Mouse (Mus musculus) hindbrain, embryonic 12.5 days (tissue): ENCODE measurements around the gene C9orf72. TPM values are rescaled to one million over a fixed set of nuclear protein-coding genes. Genes with fewer than 3 reads are reported as not detected.

Experiments used
- ATAC-seq: fragments of 200-750 bp; cut with Nextera tagmentation; 2 replicates; pipeline ENCODE4 v1.8.0; 2017; ENCODE audit warnings: moderate TSS enrichment; ENCODE audit not compliant: low FRiP score
- H3K27ac ChIP-seq: fragments of 300-500 bp; sonication (generic); 2 replicates; pipeline ENCODE4 v1.5.1; 2016; ENCODE audit warnings: mild to moderate bottlenecking
- H3K27me3 ChIP-seq: fragments of 300-500 bp; sonication (generic); 2 replicates; pipeline ENCODE4 v1.6.1; 2016; ENCODE audit warnings: mild to moderate bottlenecking
- H3K36me3 ChIP-seq: fragments of 300-500 bp; sonication (generic); 2 replicates; pipeline ENCODE4 v1.6.1; 2016; ENCODE audit warnings: mild to moderate bottlenecking
- H3K4me1 ChIP-seq: fragments of 300-500 bp; sonication (generic); 2 replicates; pipeline ENCODE4 v1.6.1; 2016
- H3K4me2 ChIP-seq: fragments of 300-500 bp; sonication (generic); replicated peaks from 2 replicates; pipeline ENCODE4 v1.6.1; 2016; ENCODE audit warnings: mild to moderate bottlenecking
- H3K4me3 ChIP-seq: fragments of 300-500 bp; sonication (generic); 2 replicates; pipeline ENCODE4 v1.5.1; 2016; ENCODE audit warnings: mild to moderate bottlenecking
- H3K9ac ChIP-seq: fragments of 300-500 bp; sonication (generic); 2 replicates; pipeline ENCODE4 v1.6.1; 2016; ENCODE audit warnings: mild to moderate bottlenecking, moderate library complexity
- H3K9me3 ChIP-seq: fragments of 300-500 bp; sonication (generic); replicated peaks from 2 replicates; pipeline ENCODE4 v1.6.1; 2016; ENCODE audit warnings: mild to moderate bottlenecking
- WGBS: fragments of 180-500 bp; shearing (Covaris S2); methylation state at CpG from one replicate; pipeline ENCODE4 v1.1.7; 2016; 5-methylcytosine and 5-hydroxymethylcytosine counted together
- polyA plus RNA-seq: library from polyadenylated mRNA; unstranded; fragments of >200 nt; fragmentation: Nextera tagmentation; extraction: Ambion mirVana; gene quantifications from 2 replicates; pipeline ENCODE4 v1.2.1, GENCODE M21; 2016

The C9orf72 gene
- polyA plus RNA-seq, 1 experiment from 2014 or later: 26.4 TPM

DNA sequence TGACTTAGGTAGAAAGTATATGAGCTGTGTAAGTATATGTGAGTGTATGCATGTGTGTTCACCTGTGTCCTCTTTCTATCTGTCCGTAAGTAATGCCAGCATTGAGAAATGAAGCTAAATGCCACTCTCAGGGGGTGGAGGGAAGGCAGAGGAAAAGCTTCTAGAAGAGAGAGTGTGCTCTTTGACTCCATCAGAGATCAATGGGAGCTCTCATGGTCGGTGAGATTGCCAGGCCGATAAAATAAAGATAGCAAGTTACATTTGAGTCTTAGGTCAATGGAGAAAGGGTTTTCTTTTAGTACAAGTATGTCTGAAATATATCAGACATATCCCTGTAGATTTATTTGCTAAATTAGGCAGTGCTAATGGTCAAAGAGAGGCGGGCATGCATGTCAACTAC is 77.6 kb downstream of the C9orf72 start:
- no peak overlapping the region for H3K27ac ChIP-seq
- no peak overlapping the region for H3K9ac ChIP-seq
- no peak overlapping the region for H3K4me2 ChIP-seq
- WGBS: 94% methylated on average over 4 of the region's 4 CpGs
- no peaks in the 10 kb centered on the region for H3K36me3 ChIP-seq
- H3K27me3 ChIP-seq: no peaks in the 10 kb centered on the region
- ATAC-seq: no peak
- H3K4me1 ChIP-seq: 0 out of 2 replicates have a peak, but pooled peaks cover 3% of the 10 kb centered on the region
- no peaks in the 10 kb centered on the region for H3K9me3 ChIP-seq
- H3K4me3 ChIP-seq: no peak overlapping the region

DNA sequence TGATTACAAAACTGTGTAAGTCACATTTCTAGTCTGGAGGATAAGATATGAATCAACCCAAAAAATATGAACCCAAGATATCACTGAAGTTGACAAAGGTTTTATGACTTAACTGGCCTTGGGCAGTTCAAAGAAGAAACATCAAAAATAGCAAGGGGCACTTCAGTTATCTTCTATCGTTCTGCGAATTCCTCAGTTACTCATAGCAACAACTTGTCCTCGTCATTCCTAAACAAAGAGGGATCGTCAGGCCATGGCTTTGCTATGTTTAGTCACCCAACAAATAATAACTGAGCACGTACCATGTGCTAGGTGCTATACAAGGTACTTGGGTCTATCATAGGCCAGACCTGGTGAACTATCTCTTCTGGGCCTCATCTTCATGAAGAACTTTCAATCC is 79.4 kb downstream of the C9orf72 start:
- WGBS: 94% methylated on average over 5 of the region's 5 CpGs

DNA sequence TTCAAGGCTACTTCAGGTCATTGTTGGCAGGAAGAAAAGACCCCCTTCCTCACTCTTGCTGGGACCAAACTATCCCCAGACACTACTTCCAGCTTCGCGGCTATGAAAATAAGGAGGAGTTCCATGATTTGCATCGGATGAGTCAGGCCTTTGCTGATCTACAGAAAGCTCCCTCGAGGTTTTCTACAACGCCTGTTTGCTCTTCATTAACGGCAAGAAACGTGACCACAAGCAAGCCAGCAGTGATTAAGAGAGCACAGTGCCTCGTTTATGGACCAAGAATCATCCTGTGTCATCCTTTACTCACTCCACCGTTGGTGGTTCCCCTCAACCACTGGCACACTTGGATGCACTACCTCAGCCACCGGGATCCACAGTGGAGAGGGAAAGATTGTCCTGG is 80.2 kb downstream of the C9orf72 start:
- Histone ChIP-seq H3K4me3 (no peak overlapping the region), H3K27me3 (no peaks in the 10 kb centered on the region), H3K9me3 (no peaks in the 10 kb centered on the region), H3K9ac (no peak overlapping the region), H3K27ac (no peak overlapping the region), H3K4me1 (0 out of 2 replicates have a peak, but pooled peaks cover 3% of the 10 kb centered on the region), H3K4me2 (no peak overlapping the region), H3K36me3 (no peaks in the 10 kb centered on the region)
- 85% methylated on average over 10 of the region's 10 CpGs for WGBS
- no peak for ATAC-seq

More for the DNA sequence above, 79.4 kb downstream of the C9orf72 start:
- Histone ChIP-seq H3K27ac (no peak overlapping the region), H3K9me3 (no peaks in the 10 kb centered on the region), H3K4me2 (no peak overlapping the region), H3K36me3 (no peaks in the 10 kb centered on the region), H3K4me1 (0 out of 2 replicates have a peak, but pooled peaks cover 3% of the 10 kb centered on the region), H3K9ac (no peak overlapping the region), H3K4me3 (no peak overlapping the region), H3K27me3 (no peaks in the 10 kb centered on the region)
- ATAC-seq: no peak

DNA sequence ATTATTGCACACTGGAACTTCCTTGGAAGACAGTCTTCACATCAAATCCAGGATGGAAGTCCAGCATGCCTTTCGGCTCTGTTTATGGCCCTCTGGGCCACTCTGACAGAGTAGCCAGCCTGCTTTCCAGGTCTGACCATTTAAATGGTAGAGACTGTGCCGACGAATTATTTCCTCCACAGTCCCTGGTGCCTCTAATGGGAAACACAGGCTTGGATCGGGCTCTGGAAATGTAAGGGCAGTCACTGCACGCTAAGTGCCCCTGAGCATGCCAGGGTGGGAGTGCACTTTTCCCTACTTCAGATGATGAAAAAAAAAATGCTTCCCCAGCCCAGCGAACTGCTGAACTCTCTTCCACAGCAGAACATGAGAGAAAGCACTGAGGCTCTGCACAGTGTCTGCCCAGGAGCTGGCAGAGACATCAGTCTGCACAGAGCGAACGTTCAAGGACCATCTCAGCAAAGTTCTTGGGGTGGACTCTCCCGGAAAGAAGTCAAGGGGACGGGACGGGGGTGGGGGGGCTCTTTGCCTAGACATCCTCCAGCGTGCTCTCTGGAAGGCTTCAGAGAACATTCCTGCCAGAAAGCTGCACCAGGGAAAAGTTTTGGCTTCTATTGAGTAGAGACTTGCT is 82.4 kb downstream of the C9orf72 start:
- Histone ChIP-seq H3K36me3 (no peaks in the 10 kb centered on the region), H3K4me3 (no peak overlapping the region), H3K4me1 (0 out of 2 replicates have a peak, but pooled peaks cover 3% of the 10 kb centered on the region), H3K9ac (no peak overlapping the region), H3K4me2 (no peak overlapping the region), H3K27me3 (no peaks in the 10 kb centered on the region), H3K27ac (no peak overlapping the region), H3K9me3 (no peaks in the 10 kb centered on the region)
- WGBS: 77% methylated on average over 12 of the region's 12 CpGs
- no peak for ATAC-seq

Other genes with a start within 250 kb of the C9orf72 start
- gene Ifnk, start 74.1 kb downstream of the C9orf72 start, polyA plus RNA-seq: 0.60 TPM in 1 of 2 replicates, not detected in the other
- 11.1 and 11.3 TPM in 2 replicates for gene Mob3b, start 68.7 kb downstream of the C9orf72 start, polyA plus RNA-seq